Mouse (Mus musculus): ENCODE measurements around the gene Fbxo45. TPM values are rescaled to one million over a fixed set of nuclear protein-coding genes. Genes with fewer than 3 reads are reported as not detected.
"Not testable (repeated sequence)": the region's sequence is repeated elsewhere in the genome, so short reads cannot be mapped to it uniquely, and the experiment has no call there.

Gene Fbxo45
- polyA plus RNA-seq, 1 experiment from 2014 or later, result 5.9 TPM

DNA sequence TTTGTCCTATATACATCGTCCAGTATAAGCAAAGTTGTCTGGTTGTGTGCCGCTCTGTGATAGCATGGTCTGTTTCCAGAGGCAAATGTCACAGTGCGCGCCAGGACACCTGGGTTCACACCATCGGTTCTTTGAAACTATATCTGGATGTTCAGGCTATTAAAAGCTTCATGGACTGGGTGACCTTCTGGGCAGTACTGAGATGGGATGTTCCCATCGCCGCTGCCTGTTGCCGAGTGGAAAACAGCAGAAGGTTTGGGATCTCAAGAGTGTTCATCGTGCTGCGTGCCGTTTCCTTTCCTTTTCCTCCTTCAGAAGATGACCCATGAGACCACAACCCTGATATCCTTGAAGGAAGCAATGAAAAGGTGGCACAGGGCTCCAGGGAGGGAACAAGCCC lies 24.3 kb upstream of the Fbxo45 start, which contains the start of gene Smco1:
Smco1 (plus strand) TSS at position 178 of the 400 bp plus-strand sequence.
- H3K9me3 ChIP-seq (replicated peaks; ENCODE audit: control insufficient read depth, low read length, poor library complexity, severe bottlenecking), result no peaks in the 10 kb centered on the region

DNA sequence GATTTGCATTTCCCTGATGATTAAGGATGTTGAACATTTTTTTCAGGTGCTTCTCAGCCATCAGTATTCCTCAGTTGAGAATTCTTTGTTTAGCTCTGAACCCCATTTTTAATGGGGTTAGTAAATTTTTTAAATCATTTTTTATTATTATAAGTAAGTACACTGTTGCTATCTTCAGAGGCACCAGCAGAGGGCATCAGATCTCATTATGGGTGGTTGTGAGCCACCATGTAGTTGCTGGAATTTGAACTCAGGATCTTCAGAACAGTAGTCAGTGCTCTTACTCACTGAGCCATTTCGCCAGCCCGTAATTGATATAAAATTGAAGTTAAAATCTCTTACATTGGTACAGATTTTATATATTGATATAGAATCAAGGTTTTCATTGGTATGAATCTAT lies 17.3 kb upstream of the Fbxo45 start:
- not testable (repeated sequence) for H3K4me2 ChIP-seq (ENCODE audit: low read length); H3K36me3 ChIP-seq (ENCODE audit: control insufficient read depth, insufficient read depth, low read length); H3K27me3 ChIP-seq (ENCODE audit: control insufficient read depth, insufficient read depth, low read depth, low read length); ATAC-seq; H3K9ac ChIP-seq (ENCODE audit: low read depth, low read length); H3K4me3 ChIP-seq (ENCODE audit: low read depth, low read length); H3K4me1 ChIP-seq (ENCODE audit: control insufficient read depth, insufficient read depth, low read length); H3K9me3 ChIP-seq (replicated peaks; ENCODE audit: control insufficient read depth, low read length, poor library complexity, severe bottlenecking); H3K27ac ChIP-seq (ENCODE audit: low read length)
- WGBS, result 93% methylated on average over 2 of the region's 2 CpGs

More for the DNA sequence above, 24.3 kb upstream of the Fbxo45 start, which contains the start of gene Smco1:
- Histone ChIP-seq H3K27me3 (ENCODE audit: control insufficient read depth, insufficient read depth, low read depth, low read length) (no peaks in the 10 kb centered on the region), H3K4me1 (ENCODE audit: control insufficient read depth, insufficient read depth, low read length) (no peaks in the 10 kb centered on the region), H3K36me3 (ENCODE audit: control insufficient read depth, insufficient read depth, low read length) (no peaks in the 10 kb centered on the region), H3K4me3 (ENCODE audit: low read depth, low read length) (no peak within 1 kb of the TSS), H3K4me2 (ENCODE audit: low read length) (no peak within 1 kb of the TSS), H3K9ac (ENCODE audit: low read depth, low read length) (no peak within 1 kb of the TSS), H3K27ac (ENCODE audit: low read length) (no peak within 1 kb of the TSS)
- no peak for ATAC-seq
- WGBS, result 87% methylated on average over 11 of the region's 11 CpGs

DNA sequence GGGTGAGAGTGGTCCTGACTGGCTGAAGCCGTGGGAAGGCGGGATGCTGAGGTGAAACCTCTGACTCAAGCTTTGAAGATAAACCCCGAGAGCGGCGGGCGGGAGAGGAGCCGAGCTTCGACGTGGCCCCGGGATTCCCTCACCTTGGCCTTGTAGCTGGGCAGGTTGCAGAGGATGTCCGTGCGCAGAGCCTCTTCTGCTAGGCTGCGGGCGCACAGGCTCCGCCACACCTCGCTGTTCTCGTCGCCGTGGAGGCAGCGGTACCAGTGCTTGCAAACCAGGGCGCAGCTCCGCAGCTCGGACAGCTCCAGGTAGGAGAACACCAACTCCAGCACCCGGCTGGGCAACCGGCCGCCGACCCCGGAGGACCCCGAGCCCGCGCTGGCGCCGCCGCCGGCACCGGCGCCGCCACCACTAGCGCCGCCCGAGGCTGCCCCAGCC lies 587 bp downstream of the Fbxo45 start:
- Histone ChIP-seq H3K9ac (ENCODE audit: low read depth, low read length) (peak overlapping the region; percentile 96), H3K27ac (ENCODE audit: low read length) (peak overlapping the region; percentile 88), H3K4me2 (ENCODE audit: low read length) (peak overlapping the region; percentile 77), H3K27me3 (ENCODE audit: control insufficient read depth, insufficient read depth, low read depth, low read length) (no peaks in the 10 kb centered on the region), H3K4me1 (ENCODE audit: control insufficient read depth, insufficient read depth, low read length) (peaks cover 25% of the 10 kb centered on the region), H3K9me3 (replicated peaks; ENCODE audit: control insufficient read depth, low read length, poor library complexity, severe bottlenecking) (no peaks in the 10 kb centered on the region), H3K4me3 (ENCODE audit: low read depth, low read length) (peak overlapping the region; percentile 95), H3K36me3 (ENCODE audit: control insufficient read depth, insufficient read depth, low read length) (no peaks in the 10 kb centered on the region)
- under 1% methylated on average over 34 of the region's 41 CpGs for WGBS
- ATAC-seq, result peak; percentile 66

DNA sequence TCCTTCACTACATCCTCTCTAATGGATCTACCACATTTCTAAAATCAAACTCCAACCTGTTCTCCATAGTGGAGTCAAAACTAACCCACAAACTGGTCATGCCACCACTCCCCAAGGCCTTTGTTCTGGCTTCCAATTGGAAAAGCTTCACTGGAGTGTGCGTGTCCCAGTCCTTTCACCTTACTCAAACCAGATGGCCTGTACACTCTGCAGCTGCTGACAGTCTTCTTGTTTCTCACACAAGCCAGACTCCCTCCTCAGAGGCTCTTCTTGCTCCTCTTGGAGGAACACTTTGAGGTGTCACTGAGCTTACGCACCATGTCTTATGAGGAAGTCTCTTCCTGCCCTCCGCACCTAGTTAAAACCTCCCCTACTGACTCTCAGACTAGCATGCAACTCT lies 3.1 kb downstream of the Fbxo45 start:
- Histone ChIP-seq H3K4me1 (ENCODE audit: control insufficient read depth, insufficient read depth, low read length) (peaks cover 25% of the 10 kb centered on the region), H3K9me3 (replicated peaks; ENCODE audit: control insufficient read depth, low read length, poor library complexity, severe bottlenecking) (no peaks in the 10 kb centered on the region), H3K4me3 (ENCODE audit: low read depth, low read length) (no peak overlapping the region), H3K9ac (ENCODE audit: low read depth, low read length) (no peak overlapping the region), H3K27me3 (ENCODE audit: control insufficient read depth, insufficient read depth, low read depth, low read length) (no peaks in the 10 kb centered on the region), H3K4me2 (ENCODE audit: low read length) (no peak overlapping the region), H3K27ac (ENCODE audit: low read length) (no peak overlapping the region), H3K36me3 (ENCODE audit: control insufficient read depth, insufficient read depth, low read length) (no peaks in the 10 kb centered on the region)
- WGBS, result 93% methylated on average over 3 of the region's 3 CpGs
- no peak for ATAC-seq

- peaks cover 8% of the 10 kb centered on the region for H3K36me3 ChIP-seq (ENCODE audit: control insufficient read depth, insufficient read depth, low read length)
- 95% methylated on average over 2 of the region's 2 CpGs for WGBS
- no peak overlapping the region for H3K27ac ChIP-seq (ENCODE audit: low read length)
- peaks cover 4% of the 10 kb centered on the region for H3K4me1 ChIP-seq (ENCODE audit: control insufficient read depth, insufficient read depth, low read length)
- no peak overlapping the region for H3K9ac ChIP-seq (ENCODE audit: low read depth, low read length)
- no peaks in the 10 kb centered on the region for H3K9me3 ChIP-seq (replicated peaks; ENCODE audit: control insufficient read depth, low read length, poor library complexity, severe bottlenecking)
- no peak for ATAC-seq
- no peak overlapping the region for H3K4me2 ChIP-seq (ENCODE audit: low read length)
- H3K4me3 ChIP-seq (ENCODE audit: low read depth, low read length), result no peak overlapping the region
- no peaks in the 10 kb centered on the region for H3K27me3 ChIP-seq (ENCODE audit: control insufficient read depth, insufficient read depth, low read depth, low read length)
Measured at GRCm38 (mm10) chr16:32239428-32240312, 7.3 kb downstream of the Fbxo45 start.

GRCm38 (mm10) chr16:32237930-32238680 lies 8.9 kb downstream of the Fbxo45 start:
- H3K4me1 ChIP-seq (ENCODE audit: control insufficient read depth, insufficient read depth, low read length), result no peaks in the 10 kb centered on the region
- no peak overlapping the region for H3K4me2 ChIP-seq (ENCODE audit: low read length)
- no peak overlapping the region for H3K4me3 ChIP-seq (ENCODE audit: low read depth, low read length)
- H3K9ac ChIP-seq (ENCODE audit: low read depth, low read length), result no peak overlapping the region
- no peak for ATAC-seq
- H3K27ac ChIP-seq (ENCODE audit: low read length), result no peak overlapping the region
- H3K27me3 ChIP-seq (ENCODE audit: control insufficient read depth, insufficient read depth, low read depth, low read length), result no peaks in the 10 kb centered on the region
- H3K36me3 ChIP-seq (ENCODE audit: control insufficient read depth, insufficient read depth, low read length), result peaks cover 13% of the 10 kb centered on the region
- WGBS, result 89% methylated on average over 19 of the region's 19 CpGs
- no peaks in the 10 kb centered on the region for H3K9me3 ChIP-seq (replicated peaks; ENCODE audit: control insufficient read depth, low read length, poor library complexity, severe bottlenecking)

GRCm38 (mm10) chr16:32232050-32232449 lies 14.9 kb downstream of the Fbxo45 start:
- not testable (repeated sequence) for H3K4me1 ChIP-seq (ENCODE audit: control insufficient read depth, insufficient read depth, low read length); H3K4me2 ChIP-seq (ENCODE audit: low read length); H3K36me3 ChIP-seq (ENCODE audit: control insufficient read depth, insufficient read depth, low read length); ATAC-seq; H3K4me3 ChIP-seq (ENCODE audit: low read depth, low read length); H3K9ac ChIP-seq (ENCODE audit: low read depth, low read length); H3K27me3 ChIP-seq (ENCODE audit: control insufficient read depth, insufficient read depth, low read depth, low read length); H3K9me3 ChIP-seq (replicated peaks; ENCODE audit: control insufficient read depth, low read length, poor library complexity, severe bottlenecking); H3K27ac ChIP-seq (ENCODE audit: low read length)
- 82% methylated on average over 3 of the region's 3 CpGs for WGBS

- no peaks in the 10 kb centered on the region for H3K36me3 ChIP-seq (ENCODE audit: control insufficient read depth, insufficient read depth, low read length)
- H3K4me1 ChIP-seq (ENCODE audit: control insufficient read depth, insufficient read depth, low read length), result no peaks in the 10 kb centered on the region
- H3K9me3 ChIP-seq (replicated peaks; ENCODE audit: control insufficient read depth, low read length, poor library complexity, severe bottlenecking), result no peaks in the 10 kb centered on the region
- H3K4me3 ChIP-seq (ENCODE audit: low read depth, low read length), result no peak overlapping the region
- no peak overlapping the region for H3K27ac ChIP-seq (ENCODE audit: low read length)
- no peaks in the 10 kb centered on the region for H3K27me3 ChIP-seq (ENCODE audit: control insufficient read depth, insufficient read depth, low read depth, low read length)
- no peak for ATAC-seq
- no peak overlapping the region for H3K9ac ChIP-seq (ENCODE audit: low read depth, low read length)
- H3K4me2 ChIP-seq (ENCODE audit: low read length), result no peak overlapping the region
Measured at GRCm38 (mm10) chr16:32222399-32222798, 24.6 kb downstream of the Fbxo45 start.

DNA sequence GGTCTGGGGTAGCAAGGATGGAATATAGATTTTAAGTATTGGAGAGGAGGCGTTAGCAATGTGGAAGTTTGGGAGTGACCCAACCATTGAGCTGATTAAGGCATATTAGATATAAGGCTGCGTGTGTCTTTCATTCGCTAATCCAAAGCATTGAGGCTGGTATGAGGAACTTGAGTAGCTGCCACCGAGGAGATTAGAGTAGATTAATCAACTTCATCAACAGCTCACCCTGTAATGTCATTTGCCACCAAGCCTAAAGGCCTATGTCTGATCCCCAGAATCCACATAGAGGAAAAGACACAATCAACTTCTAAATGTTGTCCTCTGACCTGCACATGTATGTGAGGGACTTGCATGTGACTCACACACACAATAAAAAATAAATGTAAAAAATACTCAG lies 25.2 kb downstream of the Fbxo45 start:
- H3K36me3 ChIP-seq (ENCODE audit: control insufficient read depth, insufficient read depth, low read length), result no peaks in the 10 kb centered on the region
- no peak overlapping the region for H3K4me2 ChIP-seq (ENCODE audit: low read length)
- H3K4me3 ChIP-seq (ENCODE audit: low read depth, low read length), result no peak overlapping the region
- ATAC-seq, result no peak
- H3K27ac ChIP-seq (ENCODE audit: low read length), result no peak overlapping the region
- no peaks in the 10 kb centered on the region for H3K4me1 ChIP-seq (ENCODE audit: control insufficient read depth, insufficient read depth, low read length)
- no peak overlapping the region for H3K9ac ChIP-seq (ENCODE audit: low read depth, low read length)
- no peaks in the 10 kb centered on the region for H3K9me3 ChIP-seq (replicated peaks; ENCODE audit: control insufficient read depth, low read length, poor library complexity, severe bottlenecking)
- WGBS, result 79% methylated on average over 4 of the region's 4 CpGs
- no peaks in the 10 kb centered on the region for H3K27me3 ChIP-seq (ENCODE audit: control insufficient read depth, insufficient read depth, low read depth, low read length)

All from midbrain, embryonic 16.5 days (tissue).